Mouse (Mus musculus) gastrocnemius, postnatal 14 days (tissue): Measurements from ENCODE around the gene Mien1. TPM values are rescaled to one million over a fixed set of nuclear protein-coding genes. Genes with fewer than 3 reads are reported as not detected.

Experiments used
- DNase-seq: peaks from one replicate; pipeline ENCODE4 v3.0.0; 2021; ENCODE audit warnings: mixed read lengths
- intact Hi-C: fragments of 180-260 bp; cut with DNase I; formaldehyde crosslinking; loops from one replicate; pipeline ENCODE4 v1.15.1; 2025; ENCODE audit warnings: low total_unique reads
- total RNA-seq, 2 experiments: library from RNA; stranded (reverse); gene quantifications; 2 replicates each; pipeline ENCODE4 v1.2.3; 2021

The Mien1 gene
- total RNA-seq, 2 experiments from 2014 or later: 27.7 to 30.3 TPM

- no peak for DNase-seq
- intact Hi-C loops: no loop called here
These were observed 23.5 kb upstream of the Mien1 start for GRCm38 (mm10) chr11:98462255-98462654.

GRCm38 (mm10) chr11:98461109-98461720, 22.4 kb upstream of the Mien1 start:
- intact Hi-C loops: no loop called here

DNA sequence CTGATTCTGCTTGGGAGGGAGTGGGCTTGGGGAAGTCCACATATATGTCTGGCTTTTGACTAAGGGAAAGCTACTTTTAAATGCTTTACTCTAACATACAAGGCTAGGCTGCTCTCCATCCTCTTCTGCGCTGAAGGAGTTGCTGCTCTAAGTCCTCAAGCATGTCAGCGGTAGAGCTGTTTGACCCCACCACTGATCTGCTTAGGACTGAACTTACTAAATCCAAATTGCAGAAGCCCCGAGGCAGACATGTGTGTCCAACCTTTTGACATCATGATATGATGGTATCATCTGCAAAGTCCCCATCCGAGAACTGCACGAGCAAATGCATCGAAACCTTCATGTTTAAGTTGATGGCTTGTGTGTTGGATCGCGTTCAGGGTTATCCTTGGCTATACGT, 21.1 kb upstream of the Mien1 start:
- intact Hi-C loops: loop anchor here (5.0 to 10.0 kb wide), 2 partner anchors 118 to 195 kb away; no protein-coding TSS in a partner anchor
- no peak for DNase-seq

More at GRCm38 (mm10) chr11:98461109-98461720, 22.4 kb upstream of the Mien1 start:
- DNase-seq: no peak

DNA sequence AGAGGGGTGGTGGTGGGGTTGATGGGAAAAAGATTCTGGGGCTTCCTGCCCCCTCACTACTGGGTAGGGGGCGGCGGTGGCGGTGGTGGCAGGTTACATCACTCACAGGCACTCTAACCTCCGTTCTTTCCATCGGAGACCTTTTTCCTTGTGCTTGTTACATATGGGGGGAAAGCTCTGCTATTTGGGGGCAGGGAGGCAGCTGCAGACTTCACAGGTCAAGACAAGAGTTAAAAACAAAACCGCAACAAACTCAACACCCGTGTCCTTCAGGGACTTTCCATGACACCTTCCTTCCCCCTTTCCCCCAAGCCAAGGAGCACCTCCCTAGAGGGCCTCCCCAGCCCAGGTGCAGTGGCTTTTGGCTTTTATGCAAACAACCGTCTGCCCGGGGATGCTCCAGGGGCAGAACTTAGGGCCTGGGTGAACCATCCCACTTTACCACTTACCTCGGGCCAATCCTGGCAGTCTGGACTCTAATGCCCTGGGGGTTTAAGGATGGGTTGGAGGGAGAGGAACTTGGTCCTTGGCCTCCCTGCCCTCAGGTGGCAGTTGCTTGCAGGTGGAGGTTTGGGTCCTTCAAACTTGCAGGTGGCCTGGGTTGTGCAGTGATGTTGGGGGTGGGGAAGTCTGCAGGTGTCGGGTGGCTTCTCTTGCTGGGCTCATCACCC, 20.4 kb upstream of the Mien1 start:
- intact Hi-C loops: loop anchor here (5.0 to 10.0 kb wide), 2 partner anchors 117 to 194 kb away; no protein-coding TSS in a partner anchor
- DNase-seq: no peak

DNA sequence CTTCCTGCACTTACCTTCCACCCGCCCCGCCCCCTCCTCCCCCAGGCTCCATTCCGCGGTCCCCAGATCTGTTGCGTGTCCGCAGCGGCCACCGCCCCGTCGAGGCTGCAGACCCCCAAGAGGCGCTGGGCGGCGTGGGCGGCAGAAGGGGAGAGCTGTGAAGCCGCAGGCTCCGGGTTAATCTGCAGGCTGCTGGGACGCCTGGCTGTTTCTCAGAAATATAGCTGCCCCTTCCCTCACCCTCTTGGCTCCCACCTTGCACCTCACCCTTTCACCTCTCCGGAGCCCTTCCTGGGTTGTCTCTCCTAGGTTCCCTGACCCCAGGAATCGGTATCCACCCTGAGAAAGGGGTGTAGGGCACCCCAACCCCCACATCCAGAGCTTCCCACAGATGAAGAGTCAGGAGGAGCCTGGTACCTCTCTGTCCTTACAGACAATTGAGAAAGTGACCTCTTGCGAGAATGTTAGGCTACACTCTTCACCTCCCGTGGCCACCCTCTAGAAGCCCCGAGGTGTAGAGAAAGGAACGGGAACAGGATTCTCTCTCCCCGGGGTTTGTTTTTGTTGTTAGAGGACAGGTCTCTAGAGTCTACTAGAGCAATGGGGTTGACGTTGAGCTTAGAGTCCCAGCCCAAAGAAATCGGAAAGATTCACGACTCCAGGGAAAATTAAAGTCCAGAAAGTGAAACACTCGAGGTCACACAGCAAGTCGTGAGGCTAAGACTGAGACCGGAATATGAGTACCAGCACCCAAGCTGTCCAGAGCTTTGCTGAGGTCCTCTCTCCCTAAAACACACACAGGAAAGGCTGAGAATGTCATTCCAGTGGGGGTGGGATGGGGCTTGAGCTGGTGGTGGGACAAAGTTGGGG, 19.6 kb upstream of the Mien1 start:
- intact Hi-C loops: loop anchor here (5.0 to 10.0 kb wide), 2 partner anchors 116 to 194 kb away; no protein-coding TSS in a partner anchor
- DNase-seq: no peak

GRCm38 (mm10) chr11:98457367-98458120, 18.8 kb upstream of the Mien1 start:
- intact Hi-C loops: loop anchor here (5.0 to 10.0 kb wide), 2 partner anchors 115 to 193 kb away; no protein-coding TSS in a partner anchor
- DNase-seq: peak; percentile 81

DNA sequence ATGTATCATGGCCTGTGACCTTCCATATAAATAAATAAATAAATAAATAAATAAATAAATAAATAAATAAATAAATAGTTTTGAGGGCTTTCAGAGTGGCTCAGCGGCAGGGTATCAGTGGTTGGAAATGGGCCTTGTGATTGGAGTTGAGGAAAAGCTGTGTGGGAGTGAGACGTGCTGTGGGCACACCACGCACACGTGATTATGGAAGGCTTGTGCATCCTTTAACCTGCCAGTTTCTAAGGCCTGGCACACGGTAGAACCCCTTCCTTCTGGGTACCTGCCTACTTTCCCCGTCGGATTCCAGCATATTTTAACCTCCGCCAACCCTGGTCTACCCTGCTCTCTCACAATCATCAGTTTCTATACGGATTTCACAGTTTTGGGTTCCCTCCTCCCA, 18.2 kb upstream of the Mien1 start:
- intact Hi-C loops: loop anchor here (5.0 to 10.0 kb wide), 2 partner anchors 115 to 192 kb away; no protein-coding TSS in a partner anchor
- no peak for DNase-seq

- no peak for DNase-seq
- intact Hi-C loops: loop anchor here (5.0 to 10.0 kb wide), 2 partner anchors 114 to 192 kb away; no protein-coding TSS in a partner anchor
These were observed 17.8 kb upstream of the Mien1 start for GRCm38 (mm10) chr11:98456545-98456944.

- intact Hi-C loops: loop anchor here (5.0 to 10.0 kb wide), 2 partner anchors 113 to 191 kb away; no protein-coding TSS in a partner anchor
- no peak for DNase-seq
These were observed 16.7 kb upstream of the Mien1 start for GRCm38 (mm10) chr11:98455484-98455883.

DNA sequence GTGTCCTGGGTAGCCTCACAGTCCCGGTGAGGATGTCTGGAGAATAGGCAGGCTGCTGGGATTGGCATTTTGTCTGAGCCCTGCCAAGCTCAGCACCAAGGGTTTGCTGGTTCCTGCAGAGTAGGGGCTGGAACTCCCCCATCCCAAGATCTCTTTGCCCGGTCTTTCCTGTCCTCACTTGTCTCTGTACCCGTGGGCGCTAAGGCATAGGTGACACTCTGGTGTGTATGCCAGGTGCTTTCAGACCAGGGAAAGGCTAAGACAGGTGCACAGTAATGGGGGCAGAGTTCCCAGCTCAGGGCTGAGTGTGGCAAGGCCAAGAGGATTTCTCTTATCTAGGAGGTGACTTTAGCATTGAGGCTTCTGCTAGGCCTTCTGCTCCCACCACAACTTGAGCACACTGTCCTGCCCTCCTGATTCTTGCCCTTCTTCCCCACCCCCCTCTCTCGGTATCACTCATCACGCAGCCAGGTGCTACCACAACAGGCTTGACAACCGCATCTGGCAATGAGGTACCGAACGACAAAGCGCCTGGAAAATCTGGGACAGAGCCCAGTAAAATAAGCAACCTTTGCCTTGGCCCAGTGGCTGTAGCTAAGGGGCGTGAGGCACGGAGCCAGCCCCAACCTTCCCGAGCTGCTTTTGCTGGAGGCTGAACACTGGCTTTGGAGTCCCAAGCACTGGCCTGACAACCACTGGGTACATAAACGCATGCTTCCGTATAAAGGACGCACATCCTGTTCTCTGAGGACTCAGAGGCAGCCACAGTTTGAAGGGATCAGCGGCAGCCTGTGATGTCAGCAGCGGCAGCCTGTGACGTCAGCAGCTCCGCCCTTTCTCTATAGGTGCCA, 11.4 kb upstream of the Mien1 start:
- intact Hi-C loops: loop anchor here (10.0 kb wide), 1 partner anchor 185 kb away; no protein-coding TSS in a partner anchor
- DNase-seq: no peak

- intact Hi-C loops: no loop called here
- no peak for DNase-seq
These were observed 10.6 kb upstream of the Mien1 start for GRCm38 (mm10) chr11:98449419-98449818.

GRCm38 (mm10) chr11:98448191-98448790, 9.5 kb upstream of the Mien1 start:
- DNase-seq: no peak
- intact Hi-C loops: no loop called here

DNA sequence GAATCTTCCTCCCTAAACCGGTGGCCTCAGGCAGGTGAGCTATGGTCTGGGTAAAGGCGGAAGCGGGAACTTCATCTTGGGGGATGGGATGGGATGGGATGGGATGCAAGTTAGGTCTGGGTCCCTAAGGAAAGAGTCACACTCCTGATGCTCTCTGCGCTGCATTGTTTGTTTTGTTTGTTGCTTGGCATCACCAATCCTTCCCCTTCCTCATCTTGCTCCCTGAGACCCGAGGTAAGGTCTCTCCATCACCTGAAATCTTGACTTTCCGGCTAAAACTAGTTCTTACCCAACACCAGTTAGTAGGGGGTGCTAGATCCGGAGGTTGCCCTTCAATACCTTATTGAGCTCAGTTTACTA, 8.7 kb upstream of the Mien1 start:
- DNase-seq: no peak
- intact Hi-C loops: no loop called here

GRCm38 (mm10) chr11:98446562-98447474, 8.0 kb upstream of the Mien1 start:
- no peak for DNase-seq
- intact Hi-C loops: no loop called here

DNA sequence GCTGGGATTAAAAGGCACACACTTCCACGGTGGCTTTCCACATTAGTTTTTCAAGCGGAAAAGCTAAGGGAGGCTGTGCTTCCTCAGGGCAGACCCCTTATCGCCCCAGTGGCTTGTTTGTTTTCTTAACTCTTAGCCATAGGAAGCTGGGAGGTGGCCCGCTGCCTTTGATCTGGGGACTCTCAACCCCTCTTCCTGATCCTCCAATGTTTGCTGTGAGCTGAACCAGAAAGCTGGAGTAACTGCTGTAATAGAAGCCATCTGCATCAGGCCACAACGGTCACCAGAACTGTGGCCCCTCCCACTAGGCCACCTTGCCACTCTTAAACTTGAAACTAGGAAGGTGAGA, 7.4 kb upstream of the Mien1 start, which contains the start of gene Grb7:
TSS of gene Grb7 (plus strand) at position 182 of the 349 bp plus-strand sequence.
- intact Hi-C loops: no loop called here
- DNase-seq: no peak

- DNase-seq: no peak
- intact Hi-C loops: no loop called here
These were observed 6.9 kb upstream of the Mien1 start for GRCm38 (mm10) chr11:98445679-98446078.

GRCm38 (mm10) chr11:98445238-98445637, 6.4 kb upstream of the Mien1 start:
- intact Hi-C loops: no loop called here
- no peak for DNase-seq
